Mouse (Mus musculus): ENCODE data around the gene Ttc38. TPM values are rescaled to one million over a fixed set of nuclear protein-coding genes. Genes with fewer than 3 reads are reported as not detected.

The Ttc38 gene
- 28.6 TPM for polyA plus RNA-seq (2017; shearing (Covaris generic))

DNA sequence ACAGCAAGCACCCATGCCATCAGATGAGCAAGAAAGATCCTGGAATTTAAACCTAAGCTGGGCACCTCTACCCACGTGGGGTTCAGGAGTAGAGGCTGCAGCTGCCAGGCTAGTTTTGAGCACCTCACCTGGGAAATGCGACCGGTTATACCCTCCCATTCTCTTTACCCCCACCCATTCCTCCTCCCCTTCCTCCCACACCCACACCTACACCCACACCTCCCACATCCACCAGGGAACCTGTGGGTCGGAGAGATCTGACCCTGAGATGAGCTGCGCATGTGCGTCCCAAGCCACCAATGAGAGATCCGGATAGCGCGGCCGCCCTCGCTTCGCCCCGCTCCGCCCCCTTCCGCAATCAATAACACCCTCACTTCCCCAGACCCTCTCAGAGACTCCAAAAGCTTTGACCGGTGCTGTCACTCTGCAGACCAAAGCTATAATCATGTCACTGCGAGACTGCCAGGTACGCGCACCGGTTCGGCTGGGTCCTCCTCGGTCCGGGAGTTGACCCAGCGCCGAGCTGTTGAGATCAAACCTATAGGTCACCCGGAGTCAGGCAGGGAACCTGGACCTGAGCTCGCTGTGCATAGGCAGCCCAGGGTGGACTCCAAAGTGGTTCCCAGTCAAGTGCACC lies at the start of gene Ttc38:
Gene Ttc38, plus strand, starts transcription at position 353 of the 637 bp plus-strand sequence.

DNA sequence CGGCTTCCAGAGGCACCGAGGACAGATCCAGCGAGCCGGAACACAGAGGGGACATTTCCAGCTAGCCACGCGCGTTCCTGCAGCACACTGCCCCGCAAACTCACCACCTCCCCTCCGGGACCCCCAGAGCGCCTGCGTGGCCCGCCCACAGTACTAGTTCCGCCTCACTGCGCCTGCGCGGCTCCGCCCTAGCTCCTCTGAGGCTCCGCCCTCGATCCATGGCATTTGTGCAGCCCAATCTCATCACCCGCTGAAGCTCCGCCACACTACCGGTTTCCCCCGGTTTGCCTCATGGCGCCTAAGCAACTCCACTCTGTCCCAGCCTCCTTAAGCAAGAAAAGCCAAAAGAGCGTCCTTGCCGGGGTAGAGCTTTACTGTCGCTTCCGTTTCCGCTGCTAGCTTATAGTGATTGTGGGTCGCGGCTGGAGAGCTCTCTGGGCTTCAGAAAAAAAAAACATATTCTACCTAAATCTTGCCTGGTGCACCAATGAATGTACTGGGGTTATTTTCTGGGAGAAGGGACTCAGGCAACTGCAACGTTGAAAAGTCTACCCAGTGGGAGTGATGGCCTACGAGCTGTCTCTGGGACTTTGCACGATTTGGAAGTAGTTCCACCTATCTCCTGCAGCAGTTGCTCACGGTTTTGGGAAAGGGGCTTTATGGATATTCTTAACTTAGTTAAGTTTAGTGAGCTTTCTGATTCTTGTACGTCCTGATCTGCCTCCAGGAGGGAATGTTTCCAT lies 20.4 kb upstream of the Ttc38 start, which contains the start of gene Cdpf1:
Gene Cdpf1, minus strand, starts transcription at position 163 of the 743 bp plus-strand sequence.

DNA sequence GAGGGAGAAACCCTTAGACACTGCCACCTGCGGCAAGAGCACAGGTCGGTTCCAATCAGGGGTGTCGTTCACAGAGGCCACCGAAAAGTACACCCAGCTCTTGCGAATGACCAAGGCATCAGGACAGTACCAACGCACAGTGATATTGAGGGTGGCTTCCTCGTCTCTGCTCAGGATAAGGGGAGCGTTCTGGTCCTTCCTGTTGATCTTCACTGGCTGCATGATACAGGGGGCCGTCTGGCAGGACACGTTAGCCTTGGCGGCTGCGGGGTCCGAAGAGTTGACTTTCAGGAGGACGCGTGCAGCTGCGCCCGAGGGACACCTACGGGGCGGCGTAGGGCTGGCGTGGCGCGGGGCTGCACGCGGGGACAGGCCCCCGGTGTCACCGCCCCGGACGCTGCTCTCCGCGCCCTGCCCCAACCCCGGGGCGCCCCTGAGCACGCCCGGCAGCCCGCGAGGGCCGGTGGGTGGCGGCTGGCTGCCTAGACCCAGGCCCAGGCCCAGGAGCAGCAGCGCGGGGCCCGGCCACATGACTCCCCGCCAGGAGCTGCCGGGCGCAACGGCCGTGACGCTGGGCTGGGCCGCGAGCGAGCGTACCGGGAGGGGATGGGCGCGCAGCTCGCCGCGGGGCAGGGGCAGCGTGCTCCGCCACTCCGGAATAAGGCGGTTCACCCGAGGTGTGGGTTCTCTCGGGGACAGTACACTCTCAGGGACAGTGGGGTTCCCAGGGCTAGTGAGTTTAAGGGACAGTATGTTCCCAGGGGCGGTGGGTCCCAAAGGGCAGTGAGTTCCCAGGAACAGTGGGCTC lies 10.7 kb upstream of the Ttc38 start, which contains the start of gene Pkdrej:
Gene Pkdrej, minus strand, starts transcription at position 532 of the 808 bp plus-strand sequence.

DNA sequence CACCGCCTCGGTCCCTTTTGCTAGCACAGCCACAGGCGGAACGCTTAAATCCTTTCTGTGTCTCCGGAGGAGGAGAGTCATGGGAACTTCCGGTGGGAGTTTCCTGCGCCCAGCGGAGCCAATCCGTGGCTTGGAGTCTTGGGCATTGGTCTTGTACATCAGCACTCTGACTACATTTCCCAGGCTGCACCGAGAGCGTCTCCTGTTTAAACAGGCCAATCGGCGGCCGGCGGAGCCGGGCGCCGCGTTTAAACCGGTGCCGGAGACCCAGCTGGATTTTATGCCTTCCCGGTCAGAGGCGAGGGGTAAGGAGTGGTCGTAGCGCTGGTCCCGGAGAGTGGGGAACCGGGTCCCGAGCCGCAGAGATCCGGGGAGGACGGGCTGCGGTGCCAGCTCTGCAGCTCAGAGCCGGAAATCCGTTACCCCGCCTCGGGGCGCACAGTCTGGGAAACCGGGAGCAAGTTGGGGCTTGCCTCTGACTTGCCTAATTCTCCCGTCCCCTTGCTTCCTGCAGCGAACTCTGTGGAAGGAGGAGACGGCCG lies 27.5 kb downstream of the Ttc38 start, which contains the start of gene Gtse1:
Gene Gtse1, plus strand, starts transcription at position 256 of the 542 bp plus-strand sequence.

DNA sequence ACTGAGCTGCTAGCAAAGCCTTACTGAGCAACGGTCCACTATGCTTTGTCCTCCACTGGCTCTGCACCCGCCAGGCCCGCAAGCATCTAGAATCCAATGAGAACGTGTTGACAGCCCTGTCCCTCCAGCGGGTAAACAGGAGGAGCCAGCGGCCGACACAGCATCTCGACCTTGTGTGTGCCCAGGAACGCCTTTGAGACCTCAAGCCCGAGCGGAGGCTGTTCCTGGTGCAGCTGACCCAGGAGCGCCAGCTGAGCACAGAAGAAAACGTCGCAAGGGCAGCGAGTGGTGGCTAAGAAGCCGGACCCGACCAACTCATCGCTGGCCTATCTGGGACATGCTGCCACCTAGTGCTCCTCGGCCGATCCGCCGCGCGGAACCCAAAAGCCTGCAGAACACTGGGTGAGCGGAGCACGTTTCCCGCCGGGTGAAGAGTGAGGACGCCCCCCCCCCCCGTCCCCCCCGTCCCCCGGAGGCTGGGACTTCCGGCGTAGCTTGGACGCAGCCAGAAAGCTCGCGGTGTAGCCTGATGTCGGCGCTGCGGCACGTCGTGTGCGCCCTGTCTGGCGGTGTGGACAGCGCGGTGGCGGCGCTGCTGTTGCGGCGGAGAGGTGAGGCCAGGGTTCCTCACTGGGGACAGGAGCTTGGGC lies 46.9 kb downstream of the Ttc38 start, which contains the start of gene Trmu:
Gene Trmu, plus strand, starts transcription at position 465 of the 650 bp plus-strand sequence.

Other genes starting within 250 kb of the Ttc38 start
- gene Wnt7b, start 249.8 kb upstream of the Ttc38 start, polyA plus RNA-seq (2017; shearing (Covaris generic)): not detected
- gene Ppara, start 97.3 kb upstream of the Ttc38 start, polyA plus RNA-seq (2017; shearing (Covaris generic)): not detected
- gene Cdpf1, start 20.6 kb upstream of the Ttc38 start, polyA plus RNA-seq (2017; shearing (Covaris generic)): 39.9 TPM
- gene Pkdrej, start 10.6 kb upstream of the Ttc38 start, polyA plus RNA-seq (2017; shearing (Covaris generic)): not detected
- gene Gtse1, start 27.4 kb downstream of the Ttc38 start, polyA plus RNA-seq (2017; shearing (Covaris generic)): 6.4 TPM
- 59.7 TPM for gene Trmu, start 47.0 kb downstream of the Ttc38 start, polyA plus RNA-seq (2017; shearing (Covaris generic))
- gene Celsr1, start 201.5 kb downstream of the Ttc38 start, polyA plus RNA-seq (2017; shearing (Covaris generic)): 1.3 TPM
- 26.3 TPM for gene Gramd4, start 225.4 kb downstream of the Ttc38 start, polyA plus RNA-seq (2017; shearing (Covaris generic))